In genomic region chr7:28527922-28528719, GRCm38 (mm10) we compare ENCODE assay signal across 8 mouse cellular contexts. TPM values are rescaled to one million over a fixed set of nuclear protein-coding genes. Genes with fewer than 3 reads are reported as not detected.
DNase-seq lines count a peak whose midpoint lies in the region; ATAC-seq and TF ChIP-seq lines count a peak whose summit lies in the region.

No protein-coding gene starts in this region.

- intact Hi-C loops in heart, adult 2 months (cut with DNase I): loop anchor here (1.0 to 5.0 kb wide), 2 partner anchors 74 to 82 kb away; no protein-coding TSS in a partner anchor

- no peaks in the 10 kb centered on the region for H3K9me3 ChIP-seq in kidney, embryonic 16.5 days (ENCODE audit: low read length)
- H3K9me3 ChIP-seq in liver, embryonic 11.5 days (ENCODE audit: control insufficient read depth, low read length): no peaks in the 10 kb centered on the region
- no peaks in the 10 kb centered on the region for H3K9me3 ChIP-seq in neural tube, embryonic 15.5 days (replicated peaks)

- no peaks in the 10 kb centered on the region for H3K79me2 ChIP-seq in heart, adult 2 months (replicated peaks; ENCODE audit: control insufficient read depth, insufficient read depth, low read length)

- ATAC-seq in kidney, embryonic 16.5 days (ENCODE audit: low FRiP score, low TSS enrichment): peak; percentile 56; the same call in 1 of the 2 replicates
- ATAC-seq in liver, embryonic 11.5 days (replicated peaks; ENCODE audit: low FRiP score): peak; percentile 63
- no peak for ATAC-seq in neural tube, embryonic 15.5 days (ENCODE audit: low FRiP score)

- 5% methylated on average over 19 of the region's 19 CpGs for WGBS in heart, adult 2 months
- WGBS in kidney, embryonic 16.5 days: 5% methylated on average over 19 of the region's 19 CpGs
- 5% methylated on average over 19 of the region's 19 CpGs for WGBS in liver, embryonic 11.5 days
- 8% methylated on average over 19 of the region's 19 CpGs for WGBS in neural tube, embryonic 15.5 days

- no peak for TF ChIP-seq EP300 in heart, adult 2 months (IDR thresholded peaks at IDR 0.05; ENCODE audit: insufficient read depth, low read depth, low read length)

- peak; percentile 85 for DNase-seq in 416B (ENCODE audit: low read depth)
- DNase-seq in T-cell, adult 2 months (ENCODE audit: low spot score): peak; percentile 85
- DNase-seq in cerebellum, postnatal 4 days (ENCODE audit: low spot score in 2 of 2): peak; percentile 50 to 70
- peak; percentile 82 to 85 for DNase-seq in heart, adult 2 months
- peak; percentile 74 for DNase-seq in liver, embryonic 11.5 days (ENCODE audit: low spot score)

- no peaks in the 10 kb centered on the region for H3K36me3 ChIP-seq in heart, adult 2 months (ENCODE audit: control insufficient read depth, insufficient read depth, low read length)
- H3K36me3 ChIP-seq in kidney, embryonic 16.5 days (ENCODE audit: insufficient read depth, low read length): no peaks in the 10 kb centered on the region
- no peaks in the 10 kb centered on the region for H3K36me3 ChIP-seq in liver, embryonic 11.5 days (ENCODE audit: control insufficient read depth, insufficient read depth, low read length)
- H3K36me3 ChIP-seq in neural tube, embryonic 15.5 days: no peaks in the 10 kb centered on the region
- no peaks in the 10 kb centered on the region for H3K36me3 ChIP-seq in testis, adult 2 months (ENCODE audit: control insufficient read depth, insufficient read depth, low read length)

- H3K4me1 ChIP-seq in heart, adult 2 months (ENCODE audit: control insufficient read depth, insufficient read depth, low read length): peaks cover 1% of the 10 kb centered on the region; the same call in 1 of the 2 replicates
- H3K4me1 ChIP-seq in kidney, embryonic 16.5 days (ENCODE audit: insufficient read depth, low read length): peaks cover 5% of the 10 kb centered on the region; the same call in 1 of the 2 replicates
- H3K4me1 ChIP-seq in liver, embryonic 11.5 days (replicated peaks; ENCODE audit: control insufficient read depth, insufficient read depth, low read length): peaks cover 8% of the 10 kb centered on the region; the same call in 1 of the 2 replicates
- peaks cover 2% of the 10 kb centered on the region; the same call in 1 of the 2 replicates for H3K4me1 ChIP-seq in neural tube, embryonic 15.5 days
- peaks cover 14% of the 10 kb centered on the region for H3K4me1 ChIP-seq in testis, adult 2 months (ENCODE audit: control insufficient read depth, insufficient read depth, low read length)

- TF ChIP-seq CTCF in heart, adult 2 months (IDR thresholded peaks at IDR 0.05): peak; percentile 94
- peak; percentile 81 for TF ChIP-seq CTCF in testis, adult 2 months (IDR thresholded peaks at IDR 0.05; ENCODE audit: control insufficient read depth, insufficient read depth, insufficient replicate concordance, low read depth, low read length)

- no peak overlapping the region for H3K27ac ChIP-seq in heart, adult 2 months
- H3K27ac ChIP-seq in kidney, embryonic 16.5 days (ENCODE audit: low read length): no peak overlapping the region
- H3K27ac ChIP-seq in liver, embryonic 11.5 days (ENCODE audit: low read depth, low read length): no peak overlapping the region
- H3K27ac ChIP-seq in neural tube, embryonic 15.5 days (replicated peaks): no peak overlapping the region
- H3K27ac ChIP-seq in testis, adult 2 months (ENCODE audit: control insufficient read depth, insufficient read depth, low read depth, low read length): peak overlapping the region; percentile 1; the same call in 1 of the 2 replicates

- H3K27me3 ChIP-seq in heart, adult 2 months (ENCODE audit: control insufficient read depth, insufficient read depth, low read length): no peaks in the 10 kb centered on the region
- H3K27me3 ChIP-seq in kidney, embryonic 16.5 days (ENCODE audit: insufficient read depth, low read length): no peaks in the 10 kb centered on the region
- no peaks in the 10 kb centered on the region for H3K27me3 ChIP-seq in liver, embryonic 11.5 days (replicated peaks; ENCODE audit: control insufficient read depth, insufficient read depth, low read length)
- 0 out of 2 replicates have a peak, but pooled peaks cover 5% of the 10 kb centered on the region for H3K27me3 ChIP-seq in neural tube, embryonic 15.5 days (replicated peaks)
- H3K27me3 ChIP-seq in testis, adult 2 months (ENCODE audit: control insufficient read depth, insufficient read depth, low read length): no peaks in the 10 kb centered on the region

- TF ChIP-seq POLR2A in heart, adult 2 months (IDR thresholded peaks at IDR 0.05; ENCODE audit: insufficient read depth, low read depth, low read length): no peak
- TF ChIP-seq POLR2A in testis, adult 2 months (IDR thresholded peaks at IDR 0.05; ENCODE audit: control insufficient read depth, low read depth, low read length): no peak

- no peak overlapping the region for H3K4me3 ChIP-seq in heart, adult 2 months
- no peak overlapping the region for H3K4me3 ChIP-seq in kidney, embryonic 16.5 days (ENCODE audit: low read length)
- no peak overlapping the region for H3K4me3 ChIP-seq in liver, embryonic 11.5 days (ENCODE audit: low read depth, low read length)
- H3K4me3 ChIP-seq in neural tube, embryonic 15.5 days (replicated peaks): no peak overlapping the region
- peak overlapping the region; percentile 64 for H3K4me3 ChIP-seq in testis, adult 2 months (ENCODE audit: control insufficient read depth, low read depth, low read length)

- no peak overlapping the region for H3K9ac ChIP-seq in heart, adult 2 months (ENCODE audit: low read depth, low read length)
- H3K9ac ChIP-seq in kidney, embryonic 16.5 days (replicated peaks; ENCODE audit: low read length): no peak overlapping the region
- H3K9ac ChIP-seq in liver, embryonic 11.5 days (ENCODE audit: low read depth, low read length): no peak overlapping the region
- no peak overlapping the region for H3K9ac ChIP-seq in neural tube, embryonic 15.5 days (replicated peaks)

- H3K4me2 ChIP-seq in kidney, embryonic 16.5 days (replicated peaks; ENCODE audit: low read depth, low read length): peak overlapping the region; percentile 20; the same call in 1 of the 2 replicates
- H3K4me2 ChIP-seq in liver, embryonic 11.5 days: peak overlapping the region; percentile 33
- H3K4me2 ChIP-seq in neural tube, embryonic 15.5 days: peak overlapping the region; percentile 13; the same call in 1 of the 2 replicates

RNA-seq across cellular contexts. Expression of gene Ifnl3, which starts 5.5 kb away (rescaled TPM):
- not detected for total RNA-seq in heart, adult 2 months (2021)
- not detected in 2 replicates for polyA plus RNA-seq in heart, adult 2 months (2012; rRNA removed)
- not detected in 2 replicates for polyA plus RNA-seq in kidney, embryonic 16.5 days (2015; fragmentation: Nextera tagmentation; extraction: Ambion mirVana)
- not detected in 2 replicates for polyA plus RNA-seq in liver, embryonic 11.5 days (2014; fragmentation: Nextera tagmentation; extraction: Ambion mirVana)
- not detected in 2 replicates for polyA plus RNA-seq in neural tube, embryonic 15.5 days (2015; fragmentation: Nextera tagmentation; extraction: Ambion mirVana)
- polyA plus RNA-seq in testis, adult 2 months (2012; rRNA removed): not detected in 2 replicates

RNA-seq across cellular contexts. Expression of gene Sycn, which starts 12.6 kb away (rescaled TPM):
- not detected for total RNA-seq in heart, adult 2 months (2021)
- polyA plus RNA-seq in heart, adult 2 months (2012; rRNA removed): not detected in 2 replicates
- not detected in 2 replicates for polyA plus RNA-seq in kidney, embryonic 16.5 days (2015; fragmentation: Nextera tagmentation; extraction: Ambion mirVana)
- not detected in 2 replicates for polyA plus RNA-seq in liver, embryonic 11.5 days (2014; fragmentation: Nextera tagmentation; extraction: Ambion mirVana)
- polyA plus RNA-seq in neural tube, embryonic 15.5 days (2015; fragmentation: Nextera tagmentation; extraction: Ambion mirVana): 1.3 TPM in 1 of 2 replicates, not detected in the other
- 0.24 and 0.31 TPM in 2 replicates for polyA plus RNA-seq in testis, adult 2 months (2012; rRNA removed)

RNA-seq across cellular contexts. Expression of gene Ifnl2, which starts 17.9 kb away (rescaled TPM):
- total RNA-seq in heart, adult 2 months (2021): not detected
- not detected in 2 replicates for polyA plus RNA-seq in heart, adult 2 months (2012; rRNA removed)
- polyA plus RNA-seq in kidney, embryonic 16.5 days (2015; fragmentation: Nextera tagmentation; extraction: Ambion mirVana): not detected in 2 replicates
- polyA plus RNA-seq in liver, embryonic 11.5 days (2014; fragmentation: Nextera tagmentation; extraction: Ambion mirVana): not detected in 2 replicates
- not detected in 2 replicates for polyA plus RNA-seq in neural tube, embryonic 15.5 days (2015; fragmentation: Nextera tagmentation; extraction: Ambion mirVana)
- polyA plus RNA-seq in testis, adult 2 months (2012; rRNA removed): not detected in 2 replicates

RNA-seq across cellular contexts. Expression of gene Nccrp1, which starts 18.9 kb away (rescaled TPM):
- total RNA-seq in heart, adult 2 months (2021): not detected
- not detected in 2 replicates for polyA plus RNA-seq in heart, adult 2 months (2012; rRNA removed)
- 0.18 TPM in 1 of 2 replicates, not detected in the other for polyA plus RNA-seq in kidney, embryonic 16.5 days (2015; fragmentation: Nextera tagmentation; extraction: Ambion mirVana)
- polyA plus RNA-seq in liver, embryonic 11.5 days (2014; fragmentation: Nextera tagmentation; extraction: Ambion mirVana): not detected in 2 replicates
- polyA plus RNA-seq in neural tube, embryonic 15.5 days (2015; fragmentation: Nextera tagmentation; extraction: Ambion mirVana): 0.31 and 0.36 TPM in 2 replicates
- 0.62 and 0.70 TPM in 2 replicates for polyA plus RNA-seq in testis, adult 2 months (2012; rRNA removed)
